Mouse (Mus musculus) bone marrow, adult 2 months (tissue): ENCODE measurements around the gene Meox1.

Source experiments
- CTCF ChIP-seq: fragments of 200-500 bp; IDR thresholded peaks from 2 replicates; pipeline ENCODE4 v1.5.1; 2011; ENCODE audit warnings: low read length, control low read depth; ENCODE audit not compliant: control insufficient read depth, insufficient read depth
- POLR2A ChIP-seq: fragments of 200-500 bp; IDR thresholded peaks from 2 replicates; pipeline ENCODE4 v1.6.1; 2011; ENCODE audit warnings: low read depth, mild to moderate bottlenecking, control low read depth, low read length, borderline replicate concordance; ENCODE audit not compliant: control insufficient read depth

DNA sequence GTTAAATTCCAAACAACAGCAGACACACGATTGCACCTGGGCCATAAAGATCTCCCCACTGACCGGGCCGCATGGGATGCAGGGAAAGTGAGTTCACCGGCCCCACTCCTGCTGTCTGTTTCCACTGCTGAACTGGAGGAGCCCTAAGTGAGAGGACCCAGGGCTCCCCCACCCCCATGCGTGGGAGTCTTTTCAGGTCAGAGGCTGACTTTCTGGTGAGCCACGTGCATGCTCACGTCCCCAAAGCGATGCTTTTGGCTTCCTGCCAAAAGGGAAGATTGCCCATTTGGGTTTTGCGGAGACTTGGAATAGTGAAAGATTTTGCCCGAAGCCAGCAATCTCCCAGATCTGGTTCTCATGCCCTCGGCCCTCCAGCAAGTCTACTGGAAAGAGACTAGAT, 2.7 kb downstream of the Meox1 start:
- TF ChIP-seq POLR2A (no peak), CTCF (no peak)
